Mouse (Mus musculus) 3T3-L1 (cell line): ENCODE data around the gene Gucy2d.
A peak's percentile ranks its signal among the peaks of the same experiment; 100 is the strongest.

Experiments
- DNase-seq: peaks from one replicate; pipeline ENCODE4 v3.0.0-alpha.2; 2015; ENCODE audit warnings: low read depth, low spot score

The Gucy2d gene

DNA sequence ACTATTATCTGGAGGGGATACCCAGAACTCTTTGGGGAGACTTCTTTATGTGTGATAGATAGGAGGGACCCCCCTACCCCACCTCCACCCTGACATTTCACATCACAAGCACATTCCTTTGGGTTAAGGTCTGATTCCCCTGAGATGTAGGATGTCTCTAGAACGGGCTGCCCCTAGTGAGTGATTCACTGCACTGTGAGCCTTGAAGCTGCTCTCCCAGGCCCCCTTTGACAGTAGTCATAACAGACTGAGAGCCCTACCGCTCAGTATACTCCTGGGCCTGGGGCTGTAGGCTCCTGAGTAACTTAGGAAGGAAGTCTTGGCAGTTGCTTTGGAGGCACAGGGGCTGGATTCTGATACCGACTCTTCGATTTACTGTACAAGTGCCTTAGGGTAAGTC is 50.1 kb downstream of the Gucy2d start:
- DNase-seq, result no peak

DNA sequence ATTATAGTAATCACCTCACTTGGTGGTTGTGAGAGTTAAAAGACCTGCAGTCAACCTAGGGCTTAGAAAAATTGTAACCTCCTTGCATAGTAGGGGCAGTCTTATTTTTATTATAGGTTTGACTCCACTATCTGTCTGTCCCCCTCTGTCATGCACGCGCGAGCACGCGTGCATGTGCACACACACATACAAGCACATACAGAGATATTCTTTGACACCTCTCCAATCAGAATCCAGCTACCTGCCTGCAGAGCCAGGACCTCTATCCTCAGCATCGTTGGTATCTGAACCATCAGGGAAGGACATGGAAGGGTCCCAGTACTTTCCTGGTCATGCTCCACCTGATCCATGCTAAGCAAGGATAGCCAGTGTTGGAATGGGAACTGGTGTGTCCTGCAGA is 50.7 kb downstream of the Gucy2d start:
- DNase-seq, result no peak

GRCm38 (mm10) chr7:98491451-98492200 is 51.4 kb downstream of the Gucy2d start:
- DNase-seq, result no peak

- no peak for DNase-seq
Observed at GRCm38 (mm10) chr7:98492331-98492730, 52.1 kb downstream of the Gucy2d start.

GRCm38 (mm10) chr7:98493307-98493706 is 53.1 kb downstream of the Gucy2d start:
- DNase-seq, result no peak

DNA sequence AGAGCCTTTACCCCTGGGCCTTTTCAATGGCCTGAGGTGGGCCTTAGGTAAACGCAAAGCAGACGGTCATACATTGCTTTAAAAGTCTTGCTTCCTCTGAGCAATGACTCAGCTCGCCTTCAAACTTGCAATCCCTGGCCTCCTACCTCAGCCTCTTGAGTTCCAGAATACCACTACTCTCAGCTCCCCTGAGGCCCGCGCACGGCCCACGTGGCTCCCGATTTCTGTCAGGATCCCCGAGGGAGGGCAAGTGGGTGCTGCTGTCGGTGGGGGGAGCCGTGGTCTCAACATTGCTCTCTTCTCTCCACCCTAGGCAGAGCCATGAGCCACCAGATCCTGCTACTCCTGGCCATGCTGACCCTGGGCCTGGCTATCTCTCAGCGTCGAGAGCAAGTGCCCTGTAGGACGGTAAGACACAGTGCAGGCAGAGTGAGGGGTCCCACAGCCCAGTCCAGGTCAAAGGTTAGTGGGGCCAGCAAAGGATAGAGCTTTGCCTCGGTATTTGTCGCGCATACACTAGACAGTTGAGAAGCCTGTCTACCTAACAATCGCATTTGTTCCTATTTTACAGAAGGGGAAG is 53.8 kb downstream of the Gucy2d start:
- DNase-seq, result peak; percentile 33

GRCm38 (mm10) chr7:98495591-98495990 is 55.4 kb downstream of the Gucy2d start:
- DNase-seq, result no peak

GRCm38 (mm10) chr7:98497451-98497850 is 57.2 kb downstream of the Gucy2d start:
- peak; percentile 68 for DNase-seq

GRCm38 (mm10) chr7:98498101-98498500 is 57.9 kb downstream of the Gucy2d start:
- no peak for DNase-seq

GRCm38 (mm10) chr7:98498656-98499560 is 58.7 kb downstream of the Gucy2d start:
- no peak for DNase-seq

GRCm38 (mm10) chr7:98499561-98500292 is 59.5 kb downstream of the Gucy2d start:
- DNase-seq, result no peak

DNA sequence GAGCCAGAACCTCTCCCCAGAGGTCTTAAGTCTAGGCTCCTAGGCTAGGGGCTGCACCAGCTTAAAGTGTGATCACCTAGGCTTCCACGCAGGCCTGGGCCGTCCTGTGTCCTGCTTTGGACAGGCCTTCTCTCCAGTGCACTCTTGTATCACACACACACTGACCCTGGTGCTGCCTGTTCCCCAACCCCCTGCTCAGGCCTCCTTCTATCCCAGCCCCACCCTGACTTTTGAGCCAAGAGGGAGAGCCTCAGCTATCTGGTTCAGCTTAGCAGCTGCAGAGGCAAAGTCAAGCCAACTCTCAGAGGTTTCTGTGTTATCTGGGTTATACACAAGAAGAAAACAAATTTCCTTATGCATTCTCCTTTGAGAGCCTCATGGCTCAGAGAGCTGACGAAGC is 60.3 kb downstream of the Gucy2d start:
- DNase-seq, result peak; percentile 22

DNA sequence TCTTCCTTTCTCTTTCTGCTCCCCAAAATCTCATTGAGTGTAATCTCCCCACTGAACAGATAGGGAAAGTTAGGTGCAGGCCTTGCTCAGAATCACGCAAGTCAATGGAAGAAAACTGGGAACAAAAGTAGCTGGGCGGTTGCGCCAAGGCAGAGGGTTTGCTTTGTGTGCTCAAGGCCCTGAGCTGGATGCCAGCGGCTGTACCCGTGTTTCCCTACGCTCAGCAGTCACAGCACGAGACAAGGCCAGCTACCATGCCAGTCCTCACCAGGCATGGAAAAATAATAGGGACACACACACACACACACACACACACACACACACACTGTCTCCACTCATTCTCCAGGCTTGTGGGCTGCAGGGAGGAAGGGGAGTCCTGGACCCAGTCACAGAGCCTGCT is 60.9 kb downstream of the Gucy2d start:
- DNase-seq, result no peak

DNA sequence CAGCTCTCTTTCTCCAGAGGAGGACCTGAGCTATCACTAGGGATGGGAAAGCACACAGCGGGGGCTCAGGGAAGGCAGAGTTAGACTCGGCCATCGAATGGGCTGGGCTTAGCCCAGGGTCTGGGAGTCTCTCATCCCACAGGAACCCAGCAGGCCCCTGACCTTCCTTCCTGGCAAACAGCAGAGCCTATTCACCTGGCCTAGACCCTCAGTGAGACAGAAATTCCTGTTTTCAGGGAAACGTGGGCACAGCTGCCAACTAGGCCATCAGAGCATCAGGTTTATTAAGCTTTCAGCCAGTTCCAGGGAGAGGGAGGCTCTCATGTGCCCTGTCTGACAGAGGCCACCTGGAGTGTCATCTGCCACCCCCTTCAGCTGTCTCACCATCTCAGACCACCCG is 62.7 kb downstream of the Gucy2d start:
- DNase-seq, result no peak

DNA sequence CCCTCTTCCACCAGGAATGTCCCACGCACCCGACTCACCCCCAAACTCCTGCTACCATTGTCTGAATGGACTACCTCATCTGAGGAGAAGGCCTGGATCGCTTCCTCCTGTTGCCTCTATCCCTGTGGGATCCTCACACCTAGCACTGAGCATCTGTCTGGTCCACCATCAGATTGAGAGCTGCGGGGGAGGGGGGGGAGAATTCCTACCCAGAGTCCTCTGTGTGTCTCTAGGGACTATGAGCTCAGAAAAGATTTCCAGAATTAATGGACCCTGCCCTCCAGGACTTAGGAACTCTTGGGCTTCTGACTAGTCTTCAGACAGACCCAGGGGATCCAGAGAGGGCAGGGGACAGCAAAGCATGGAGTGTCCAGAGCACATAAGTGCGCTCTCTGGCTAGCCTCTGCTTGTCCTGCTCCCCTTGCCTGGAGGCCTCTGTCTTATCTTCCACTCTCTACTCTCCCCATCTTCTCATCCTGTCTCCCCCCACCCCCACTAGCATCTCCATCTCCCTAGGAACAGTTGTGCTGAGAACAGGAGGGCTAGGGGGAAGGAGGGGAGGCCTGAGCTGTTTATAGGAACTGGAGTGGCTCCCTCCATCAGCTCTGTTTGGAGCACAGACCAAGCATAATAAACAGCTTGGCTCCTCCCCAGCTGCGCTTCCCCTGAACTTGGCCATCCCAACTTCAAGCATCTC is 63.9 kb downstream of the Gucy2d start:
- no peak for DNase-seq

DNA sequence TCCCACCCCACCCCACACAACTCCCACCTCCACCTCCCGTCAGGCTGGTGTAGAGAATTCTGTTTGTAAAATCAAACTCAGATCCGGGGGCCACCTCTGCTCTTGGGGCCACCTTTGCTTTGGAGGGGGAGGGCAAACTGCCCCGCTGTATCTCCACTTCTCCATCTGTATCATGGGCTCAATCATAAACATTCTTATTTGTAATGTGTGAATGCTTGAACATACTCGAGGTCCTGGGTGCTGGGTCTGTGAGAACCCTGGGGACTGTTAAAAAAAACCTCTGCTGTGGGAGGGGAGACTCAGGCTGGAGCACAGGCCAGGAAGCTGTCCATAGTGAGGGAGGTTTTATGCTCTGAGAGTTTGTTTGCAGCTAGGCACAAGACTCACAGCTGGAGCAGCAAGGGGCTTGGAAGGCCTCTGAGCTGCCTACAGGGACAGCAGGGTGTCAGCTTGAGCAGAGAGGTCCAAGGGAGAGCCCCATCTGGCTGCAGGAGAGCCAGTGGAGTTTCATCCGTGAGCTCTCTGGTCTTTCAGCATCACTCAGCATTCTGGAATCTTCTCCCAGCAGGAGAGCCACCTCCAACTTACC is 64.6 kb downstream of the Gucy2d start:
- DNase-seq, result peak; percentile 37

DNA sequence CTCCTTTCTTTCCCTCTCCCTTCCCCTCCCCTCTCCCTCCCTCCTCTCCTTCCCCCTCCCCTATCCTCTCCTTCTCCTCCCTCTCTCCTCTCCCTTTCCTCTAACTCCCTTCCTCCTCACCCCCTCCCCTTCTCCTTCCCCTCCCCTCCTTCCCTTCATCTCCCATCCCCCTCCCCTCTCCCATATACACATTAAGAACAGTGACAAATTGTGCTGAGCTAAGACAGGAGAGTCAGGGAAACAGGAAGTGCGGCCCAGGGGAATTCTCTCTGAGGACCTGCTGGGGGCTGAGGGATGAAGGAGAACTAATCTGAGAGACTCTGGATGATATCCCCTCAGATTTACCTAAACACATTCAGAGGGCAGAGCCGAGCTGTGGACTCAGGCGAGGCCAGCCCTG is 65.4 kb downstream of the Gucy2d start:
- DNase-seq, result no peak

DNA sequence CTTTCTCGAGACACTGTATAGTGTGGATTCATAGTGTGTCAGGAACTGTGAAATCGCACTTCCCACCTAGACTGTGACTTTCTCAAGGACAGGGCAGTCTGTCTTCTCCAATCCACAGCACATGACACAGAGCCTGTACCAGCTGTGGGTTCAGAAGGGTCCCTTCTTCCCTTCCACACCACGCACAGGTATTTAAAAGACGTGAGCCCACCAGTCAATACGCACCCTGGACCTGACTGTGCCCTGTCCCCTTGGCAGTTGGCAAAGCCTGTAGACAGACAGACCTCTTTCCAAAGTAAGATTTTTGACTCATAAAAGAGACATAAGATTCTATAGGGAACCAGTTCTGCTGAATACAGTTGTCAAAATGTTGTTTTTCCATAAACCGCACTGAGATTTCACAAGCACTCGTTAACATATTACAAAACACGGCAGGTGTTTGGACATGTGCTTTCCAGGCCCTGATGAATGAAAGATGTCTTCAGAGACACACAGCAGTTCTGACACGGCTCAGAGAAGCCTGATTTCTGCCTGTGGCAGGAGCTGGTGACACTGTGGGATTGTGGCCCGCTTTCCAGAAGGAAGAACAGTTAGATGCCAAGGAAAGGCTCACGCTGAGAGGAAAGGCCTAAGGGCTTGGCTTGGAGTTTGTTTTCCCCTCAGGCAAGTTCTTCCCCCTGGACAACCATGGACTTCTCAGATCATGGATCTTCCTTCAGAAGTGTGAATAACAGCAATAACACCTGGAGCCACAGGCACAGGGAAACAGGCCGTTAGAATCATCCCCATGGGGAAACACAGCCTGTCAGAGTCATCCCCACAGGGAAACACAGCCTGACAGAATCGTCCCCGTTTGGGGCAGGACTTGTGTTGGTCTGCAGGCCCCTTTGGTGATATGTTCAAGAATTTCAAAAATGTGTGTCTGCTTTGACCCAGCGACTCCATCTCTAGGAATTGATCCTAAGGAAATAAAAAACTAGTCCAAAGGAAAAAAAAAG is 71.0 kb downstream of the Gucy2d start:
- DNase-seq, result no peak

GRCm38 (mm10) chr7:98513251-98513650 is 73.0 kb downstream of the Gucy2d start:
- DNase-seq, result no peak

- no peak for DNase-seq
Observed at GRCm38 (mm10) chr7:98522576-98522975, 82.4 kb downstream of the Gucy2d start.
